Mouse (Mus musculus) embryonic facial prominence, embryonic 10.5 days (tissue): ENCODE data around the gene Prrg1. TPM values are rescaled to one million over a fixed set of nuclear protein-coding genes. Genes with fewer than 3 reads are reported as not detected.

Experiments
- DNase-seq: peaks from one replicate; pipeline ENCODE4 v3.0.0-alpha.2; 2017; ENCODE audit warnings: low spot score
- H3K27ac ChIP-seq: fragments of 300-500 bp; sonication (generic); replicated peaks from 2 replicates; pipeline ENCODE4 v1.5.1; 2016; ENCODE audit warnings: mild to moderate bottlenecking
- H3K27me3 ChIP-seq: fragments of 300-500 bp; sonication (generic); replicated peaks from 2 replicates; pipeline ENCODE4 v1.6.1; 2016; ENCODE audit warnings: low read depth, mild to moderate bottlenecking; ENCODE audit not compliant: poor library complexity, severe bottlenecking
- H3K36me3 ChIP-seq: fragments of 300-500 bp; sonication (generic); replicated peaks from 2 replicates; pipeline ENCODE4 v1.6.1; 2016; ENCODE audit warnings: mild to moderate bottlenecking, moderate library complexity
- H3K4me1 ChIP-seq: fragments of 300-500 bp; sonication (generic); 2 replicates; pipeline ENCODE4 v1.6.1; 2016
- H3K4me3 ChIP-seq: fragments of 300-500 bp; sonication (generic); 2 replicates; pipeline ENCODE4 v1.5.1; 2016; ENCODE audit warnings: mild to moderate bottlenecking, moderate library complexity
- H3K9me3 ChIP-seq: fragments of 300-500 bp; sonication (generic); 2 replicates; pipeline ENCODE4 v1.6.1; 2016; ENCODE audit warnings: mild to moderate bottlenecking
- WGBS: fragments of 180-500 bp; shearing (Covaris S2); methylation state at CpG from one replicate; pipeline ENCODE4 v1.1.7; 2016; 5-methylcytosine and 5-hydroxymethylcytosine counted together
- polyA plus RNA-seq: library from polyadenylated mRNA; unstranded; fragments of >200 nt; fragmentation: Nextera tagmentation; extraction: Ambion mirVana; gene quantifications from 2 replicates; pipeline ENCODE4 v1.2.1, GENCODE M21; 2016

Prrg1 gene
- 7.3 and 9.3 TPM in 2 replicates for polyA plus RNA-seq

GRCm38 (mm10) chrX:78583202-78584004, at the start of gene Prrg1:
Gene Prrg1, minus strand, starts transcription at chrX:78583896.
- Histone ChIP-seq H3K36me3 (no peaks in the 10 kb centered on the region), H3K4me1 (no peaks in the 10 kb centered on the region), H3K4me3 (peak within 1 kb of the TSS; percentile 62), H3K27ac (peak within 1 kb of the TSS; percentile 87), H3K27me3 (no peaks in the 10 kb centered on the region), H3K9me3 (no peaks in the 10 kb centered on the region)
- peak; percentile 84 for DNase-seq
- 13% methylated on average over 36 of the region's 36 CpGs for WGBS

GRCm38 (mm10) chrX:78605814-78606213, 22.1 kb upstream of the Prrg1 start:
- Histone ChIP-seq H3K4me3 (no peak overlapping the region), H3K27ac (no peak overlapping the region), H3K9me3 (no peaks in the 10 kb centered on the region; the same call in 1 of the 2 replicates), H3K36me3 (no peaks in the 10 kb centered on the region), H3K27me3 (no peaks in the 10 kb centered on the region), H3K4me1 (no peaks in the 10 kb centered on the region)
- DNase-seq, result no peak
- 62% methylated on average over 2 of the region's 2 CpGs for WGBS

GRCm38 (mm10) chrX:78593138-78593537, 9.4 kb upstream of the Prrg1 start:
- DNase-seq, result no peak
- WGBS, result 76% methylated on average over 2 of the region's 2 CpGs

GRCm38 (mm10) chrX:78582854-78583201, 868 bp downstream of the Prrg1 start:
- H3K4me3 ChIP-seq, result peak overlapping the region; percentile 62
- H3K9me3 ChIP-seq, result no peaks in the 10 kb centered on the region
- H3K27ac ChIP-seq, result peak overlapping the region; percentile 87
- WGBS, result 16% methylated on average over 7 of the region's 21 CpGs
- H3K4me1 ChIP-seq, result no peaks in the 10 kb centered on the region
- H3K36me3 ChIP-seq, result no peaks in the 10 kb centered on the region
- H3K27me3 ChIP-seq, result no peaks in the 10 kb centered on the region
- DNase-seq, result peak; percentile 75

More at GRCm38 (mm10) chrX:78593138-78593537, 9.4 kb upstream of the Prrg1 start:
- no peak overlapping the region for H3K27ac ChIP-seq
- no peak overlapping the region for H3K4me3 ChIP-seq
- H3K27me3 ChIP-seq, result no peaks in the 10 kb centered on the region
- no peaks in the 10 kb centered on the region for H3K4me1 ChIP-seq
- no peaks in the 10 kb centered on the region for H3K36me3 ChIP-seq
- H3K9me3 ChIP-seq, result no peaks in the 10 kb centered on the region

GRCm38 (mm10) chrX:78563451-78563850, 20.2 kb downstream of the Prrg1 start:
- H3K27me3 ChIP-seq, result no peaks in the 10 kb centered on the region
- H3K36me3 ChIP-seq, result no peaks in the 10 kb centered on the region
- H3K9me3 ChIP-seq, result no peaks in the 10 kb centered on the region
- no peaks in the 10 kb centered on the region for H3K4me1 ChIP-seq
- 42% methylated on average over 2 of the region's 2 CpGs for WGBS
- peak; percentile 8 for DNase-seq
- no peak overlapping the region for H3K27ac ChIP-seq
- no peak overlapping the region for H3K4me3 ChIP-seq

GRCm38 (mm10) chrX:78553399-78553798, 30.3 kb downstream of the Prrg1 start:
- Histone ChIP-seq H3K27ac (no peak overlapping the region), H3K4me1 (no peaks in the 10 kb centered on the region), H3K36me3 (no peaks in the 10 kb centered on the region), H3K9me3 (no peaks in the 10 kb centered on the region), H3K4me3 (no peak overlapping the region), H3K27me3 (no peaks in the 10 kb centered on the region)
- no peak for DNase-seq
- WGBS, result 89% methylated on average over 2 of the region's 2 CpGs

- 69% methylated on average over 1 of the region's 1 CpGs for WGBS
- Histone ChIP-seq H3K36me3 (no peaks in the 10 kb centered on the region), H3K4me3 (no peak overlapping the region), H3K9me3 (no peaks in the 10 kb centered on the region), H3K27ac (no peak overlapping the region), H3K27me3 (no peaks in the 10 kb centered on the region), H3K4me1 (no peaks in the 10 kb centered on the region)
- no peak for DNase-seq
Measured at GRCm38 (mm10) chrX:78552704-78553103, 31.0 kb downstream of the Prrg1 start.

- no peak overlapping the region for H3K4me3 ChIP-seq
- 64% methylated on average over 1 of the region's 1 CpGs for WGBS
- H3K27ac ChIP-seq, result no peak overlapping the region
- DNase-seq, result no peak
- no peaks in the 10 kb centered on the region for H3K27me3 ChIP-seq
- H3K36me3 ChIP-seq, result no peaks in the 10 kb centered on the region
- no peaks in the 10 kb centered on the region for H3K9me3 ChIP-seq
- no peaks in the 10 kb centered on the region for H3K4me1 ChIP-seq
Measured at GRCm38 (mm10) chrX:78547696-78548095, 36.0 kb downstream of the Prrg1 start.

- H3K36me3 ChIP-seq, result no peaks in the 10 kb centered on the region
- no peaks in the 10 kb centered on the region for H3K9me3 ChIP-seq
- no peaks in the 10 kb centered on the region for H3K4me1 ChIP-seq
- no peaks in the 10 kb centered on the region for H3K27me3 ChIP-seq
- no peak overlapping the region for H3K27ac ChIP-seq
- no peak overlapping the region for H3K4me3 ChIP-seq
- no peak for DNase-seq
Measured at GRCm38 (mm10) chrX:78539734-78540133, 44.0 kb downstream of the Prrg1 start.

- no peaks in the 10 kb centered on the region for H3K27me3 ChIP-seq
- no peak overlapping the region for H3K27ac ChIP-seq
- no peak for DNase-seq
- H3K9me3 ChIP-seq, result no peaks in the 10 kb centered on the region
- no peaks in the 10 kb centered on the region for H3K4me1 ChIP-seq
- 73% methylated on average over 2 of the region's 2 CpGs for WGBS
- no peaks in the 10 kb centered on the region for H3K36me3 ChIP-seq
- H3K4me3 ChIP-seq, result no peak overlapping the region
Measured at GRCm38 (mm10) chrX:78538632-78539316, 44.9 kb downstream of the Prrg1 start.

- H3K9me3 ChIP-seq, result no peaks in the 10 kb centered on the region
- H3K27ac ChIP-seq, result no peak overlapping the region
- no peaks in the 10 kb centered on the region for H3K36me3 ChIP-seq
- H3K4me3 ChIP-seq, result no peak overlapping the region
- no peak for DNase-seq
- H3K27me3 ChIP-seq, result no peaks in the 10 kb centered on the region
- WGBS, result 93% methylated on average over 2 of the region's 2 CpGs
- H3K4me1 ChIP-seq, result no peaks in the 10 kb centered on the region
Measured at GRCm38 (mm10) chrX:78518301-78518700, 65.4 kb downstream of the Prrg1 start.

- 91% methylated on average over 2 of the region's 2 CpGs for WGBS
- H3K27ac ChIP-seq, result no peak overlapping the region
- H3K4me3 ChIP-seq, result no peak overlapping the region
- no peaks in the 10 kb centered on the region for H3K27me3 ChIP-seq
- no peaks in the 10 kb centered on the region for H3K9me3 ChIP-seq
- H3K4me1 ChIP-seq, result no peaks in the 10 kb centered on the region
- H3K36me3 ChIP-seq, result no peaks in the 10 kb centered on the region
- no peak for DNase-seq
Measured at GRCm38 (mm10) chrX:78482987-78483386, 100.7 kb downstream of the Prrg1 start.

GRCm38 (mm10) chrX:78479710-78480109, 104.0 kb downstream of the Prrg1 start:
- Histone ChIP-seq H3K9me3 (no peaks in the 10 kb centered on the region), H3K4me1 (no peaks in the 10 kb centered on the region), H3K4me3 (no peak overlapping the region), H3K27me3 (no peaks in the 10 kb centered on the region), H3K27ac (no peak overlapping the region), H3K36me3 (no peaks in the 10 kb centered on the region)
- 75% methylated on average over 3 of the region's 3 CpGs for WGBS
- no peak for DNase-seq
